Mouse (Mus musculus) adrenal gland, adult 18-20 months (tissue): Measurements from ENCODE around the gene Gab3. TPM values are rescaled to one million over a fixed set of nuclear protein-coding genes. Genes with fewer than 3 reads are reported as not detected.

ENCODE experiments used
- DNase-seq, 2 experiments: peaks; one replicate each; pipeline ENCODE4 v3.0.0; 2021 to 2022; ENCODE audit warnings: low spot score in 2 of 2
- long read RNA-seq, 2 experiments: library from polyadenylated mRNA; stranded (forward); transcript quantifications; one replicate each; pipeline ENCODE4 v2.0.0; 2021
- total RNA-seq, 2 experiments: library from RNA; stranded (reverse); gene quantifications; 1 replicate in 1 of 2; 2 replicates in 1 of 2; pipeline ENCODE4 v1.2.3; 2021

The Gab3 gene
- 1 to 10 TPM; 1.3 to 1.6 TPM for total RNA-seq
- long read RNA-seq, experiment 1, result 0 reads
- long read RNA-seq, experiment 2, partial matches to known transcripts, result 1 of 2 reads
- long read RNA-seq, experiment 2, other reads (novel, unspliced or antisense), result 0 of 2 reads

DNA sequence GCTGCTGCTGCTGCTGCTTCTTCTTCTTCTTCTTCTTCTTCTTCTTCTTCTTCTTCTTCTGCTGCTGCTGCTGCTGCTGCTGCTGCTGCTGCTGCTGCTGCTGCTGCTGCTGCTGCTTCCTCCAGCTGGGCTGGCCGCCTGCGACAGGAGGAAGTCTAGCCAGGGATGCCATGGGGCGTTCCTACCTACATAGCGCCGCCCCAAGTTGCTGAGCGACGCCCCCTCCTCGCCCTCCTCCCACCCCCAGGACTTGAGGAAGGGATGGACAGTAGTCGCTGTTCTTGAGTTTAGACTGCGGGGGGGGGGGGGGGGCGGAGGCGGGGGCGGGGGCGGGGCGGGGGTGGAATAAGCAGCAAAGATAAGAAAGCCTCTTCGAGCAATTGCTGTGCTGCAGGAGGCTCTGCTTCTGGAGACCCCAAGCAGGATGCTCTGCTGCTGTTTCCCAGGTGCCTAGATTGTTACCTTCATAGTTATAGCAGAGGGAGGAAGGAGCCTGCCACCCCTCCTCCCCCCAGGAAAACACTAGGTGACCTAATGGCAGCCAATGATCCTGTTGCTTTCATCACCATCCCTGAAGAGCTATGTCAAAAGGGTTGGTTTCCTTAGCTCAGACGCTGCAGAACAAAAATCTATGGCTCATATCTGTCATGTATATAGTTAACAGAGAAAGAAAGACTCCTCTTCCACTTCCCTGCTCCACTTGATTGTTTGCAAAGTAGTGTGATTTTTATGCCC lies at the start of gene Gab3:
Gene Gab3, minus strand, starts transcription at position 685 of the 735 bp plus-strand sequence.
- DNase-seq, result peak in 1 of 2 experiments; percentile 37

DNA sequence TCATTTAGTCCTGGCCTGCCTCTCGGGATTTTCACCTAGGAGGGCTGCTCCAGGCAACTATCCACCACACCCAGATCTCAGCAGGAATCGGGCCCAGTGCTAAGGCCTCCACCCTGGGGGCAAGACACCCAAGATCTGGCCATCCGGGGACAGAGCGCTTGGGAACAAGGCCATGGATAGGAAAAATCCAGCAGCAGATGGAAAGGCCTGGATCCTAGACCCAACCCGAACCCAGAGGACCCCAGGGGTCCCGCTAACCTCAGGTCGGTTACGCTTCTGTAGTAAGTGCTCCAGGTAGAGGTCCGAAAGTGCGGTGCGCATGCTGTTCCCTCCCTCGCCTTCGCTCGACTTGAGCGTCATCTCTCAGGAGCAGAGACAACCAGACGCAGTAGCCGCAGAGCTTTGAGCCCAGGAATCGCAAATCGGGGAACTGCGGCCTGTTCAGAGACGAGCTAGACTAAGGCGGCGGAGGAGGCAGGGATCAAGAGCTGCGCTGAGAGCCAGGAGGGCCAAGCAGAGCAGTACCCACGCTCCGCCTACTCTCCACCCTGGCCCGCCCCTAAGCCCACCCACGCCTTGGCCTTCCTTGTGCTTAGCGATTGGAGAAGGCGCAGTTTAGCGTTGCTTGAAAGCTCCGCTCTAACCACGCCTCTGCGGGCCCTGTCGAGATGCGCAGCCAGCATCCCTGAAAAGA lies 45.4 kb upstream of the Gab3 start, which contains the start of gene Mpp1:
Gene Mpp1, minus strand, starts transcription at position 550 of the 694 bp plus-strand sequence.
- DNase-seq, result peak; percentile 65 to 70

DNA sequence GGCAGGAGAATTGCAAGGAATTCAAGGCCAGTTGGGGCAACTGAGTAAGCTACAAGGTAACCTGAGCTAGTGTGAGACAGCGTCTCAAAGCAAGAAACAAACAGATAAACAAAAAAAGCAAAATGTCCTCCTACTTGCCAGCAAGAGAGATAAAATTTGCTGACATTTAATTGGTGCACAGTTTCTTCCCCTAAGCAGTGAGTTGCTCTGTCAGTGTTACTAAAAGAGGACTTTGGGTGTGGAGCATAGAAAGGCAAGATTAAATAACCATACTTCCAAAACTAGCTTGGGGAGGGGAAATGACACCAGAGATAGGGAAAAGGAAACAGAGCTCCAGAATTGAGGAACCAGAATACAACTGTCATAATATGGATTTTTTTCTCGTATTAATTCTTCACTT lies 44.2 kb upstream of the Gab3 start:
- DNase-seq, result no peak

DNA sequence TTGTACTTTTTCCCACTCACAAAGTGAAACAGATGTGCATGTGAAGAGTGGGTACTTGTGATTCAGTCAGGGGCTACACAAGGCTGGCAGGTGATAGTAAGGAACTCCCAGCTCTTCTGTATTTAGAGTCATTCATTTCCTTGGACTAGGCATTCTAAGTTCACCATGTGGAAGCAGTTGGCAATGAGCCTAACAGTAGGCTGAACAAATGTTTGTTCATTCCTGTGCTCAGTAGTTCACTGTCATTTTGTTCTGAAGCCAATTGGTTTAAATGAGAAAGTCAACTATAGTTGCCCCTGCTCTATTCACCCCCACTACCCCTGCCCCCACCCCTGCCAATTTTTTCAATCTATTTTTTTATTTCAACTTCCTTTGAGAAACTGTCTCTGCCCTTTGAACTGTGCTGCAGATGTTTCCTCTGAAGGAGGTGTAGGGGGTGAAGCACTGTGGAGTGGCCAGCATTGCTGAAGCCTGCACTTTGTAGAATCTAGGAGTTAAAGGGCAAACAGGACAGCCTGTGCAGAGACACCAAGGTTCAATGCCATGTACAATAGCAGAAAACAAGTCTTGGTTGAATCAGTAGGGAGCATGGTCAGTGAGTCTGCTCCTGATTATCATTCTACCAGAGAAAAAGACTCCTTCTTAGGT lies 43.2 kb upstream of the Gab3 start:
- DNase-seq, result no peak

DNA sequence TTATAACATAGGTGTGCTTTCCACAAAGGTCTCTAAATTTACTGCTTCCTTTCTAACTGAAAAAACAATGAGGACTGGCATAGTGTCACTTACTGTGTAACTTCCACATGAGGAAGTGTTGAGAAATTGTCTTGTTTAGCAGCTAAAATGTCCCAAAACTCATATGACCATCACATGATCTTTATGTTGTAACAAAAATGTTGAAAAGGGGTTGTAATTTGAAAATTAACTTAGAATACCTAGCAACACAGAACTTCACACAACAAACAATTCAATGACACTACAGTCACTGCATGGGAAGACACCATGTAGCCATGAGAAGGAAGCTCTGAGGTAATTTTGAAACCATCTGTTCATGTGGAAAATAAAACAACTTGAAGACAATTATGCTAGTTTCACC lies 41.6 kb upstream of the Gab3 start:
- DNase-seq, result no peak

DNA sequence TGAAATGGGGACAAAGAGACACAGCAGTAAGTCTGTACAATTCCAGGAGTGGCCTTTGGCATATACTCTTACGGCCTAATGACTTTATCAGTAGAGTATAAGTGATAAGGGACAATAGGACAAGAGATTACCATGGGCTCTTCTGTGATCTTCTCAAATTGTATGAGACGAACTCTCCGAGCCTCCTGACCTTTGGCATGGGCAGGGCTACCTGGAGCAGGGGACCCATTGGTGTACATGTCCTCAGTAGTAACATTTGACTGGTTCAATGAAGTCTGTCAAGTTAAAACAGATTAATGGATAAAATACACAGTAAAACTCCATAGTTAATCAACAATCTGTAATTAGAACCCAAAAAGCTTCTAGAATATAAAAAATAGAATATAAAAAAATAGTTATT lies 40.3 kb upstream of the Gab3 start:
- no peak for DNase-seq

DNA sequence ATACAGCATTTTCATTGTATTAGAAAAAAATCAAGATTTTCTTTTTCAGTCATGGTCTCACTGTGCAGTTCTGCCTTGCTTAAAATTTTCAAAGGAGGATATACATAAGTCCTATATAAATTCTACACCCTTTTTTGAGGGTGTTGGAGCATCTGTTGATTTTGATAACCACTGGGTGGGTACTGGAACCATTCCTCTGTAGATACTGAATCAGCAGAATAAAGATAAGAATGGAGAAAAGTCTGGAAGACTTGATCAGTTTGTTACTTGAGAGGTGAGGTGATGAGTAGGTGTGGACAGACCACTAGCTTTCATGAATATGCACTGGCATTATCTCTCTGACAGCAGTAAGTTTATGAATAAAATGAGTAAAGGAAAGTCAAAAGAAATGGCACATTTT lies 30.3 kb upstream of the Gab3 start:
- no peak for DNase-seq

DNA sequence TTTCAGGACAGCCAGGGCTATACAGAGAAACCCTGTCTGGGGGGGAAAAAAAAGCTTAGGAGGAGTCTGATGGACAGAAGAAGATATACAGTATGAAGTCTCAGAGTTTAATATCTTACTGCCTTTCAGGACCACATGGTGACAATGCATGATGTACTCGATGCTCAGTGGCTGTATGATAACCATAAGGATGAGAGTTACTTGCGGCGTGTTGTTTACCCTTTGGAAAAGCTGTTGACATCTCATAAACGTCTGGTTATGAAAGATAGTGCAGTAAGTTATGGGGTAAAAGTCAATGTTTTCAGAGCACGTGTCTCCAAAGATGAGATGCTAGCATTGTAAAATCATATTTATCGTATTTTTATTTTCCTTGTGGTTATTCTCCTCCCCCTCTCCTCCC lies 17.0 kb upstream of the Gab3 start:
- DNase-seq, result no peak

DNA sequence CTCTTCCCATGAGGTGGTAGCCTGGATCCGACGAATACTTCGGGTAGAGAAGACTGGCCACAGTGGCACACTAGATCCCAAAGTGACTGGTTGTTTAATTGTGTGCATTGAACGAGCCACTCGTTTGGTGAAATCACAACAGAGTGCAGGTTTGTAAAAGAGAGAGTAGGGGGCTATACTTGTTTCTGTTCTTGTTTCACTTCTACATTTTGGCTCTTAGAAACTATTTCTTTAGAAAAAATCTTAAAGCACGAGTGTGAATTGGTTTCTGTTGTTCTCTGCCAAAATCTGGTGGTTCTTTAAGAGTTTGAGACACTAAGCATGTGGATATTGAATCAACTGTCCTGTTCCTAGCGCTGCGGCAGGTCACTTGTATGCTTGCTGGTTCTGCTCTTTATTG lies 13.5 kb upstream of the Gab3 start:
- no peak for DNase-seq

DNA sequence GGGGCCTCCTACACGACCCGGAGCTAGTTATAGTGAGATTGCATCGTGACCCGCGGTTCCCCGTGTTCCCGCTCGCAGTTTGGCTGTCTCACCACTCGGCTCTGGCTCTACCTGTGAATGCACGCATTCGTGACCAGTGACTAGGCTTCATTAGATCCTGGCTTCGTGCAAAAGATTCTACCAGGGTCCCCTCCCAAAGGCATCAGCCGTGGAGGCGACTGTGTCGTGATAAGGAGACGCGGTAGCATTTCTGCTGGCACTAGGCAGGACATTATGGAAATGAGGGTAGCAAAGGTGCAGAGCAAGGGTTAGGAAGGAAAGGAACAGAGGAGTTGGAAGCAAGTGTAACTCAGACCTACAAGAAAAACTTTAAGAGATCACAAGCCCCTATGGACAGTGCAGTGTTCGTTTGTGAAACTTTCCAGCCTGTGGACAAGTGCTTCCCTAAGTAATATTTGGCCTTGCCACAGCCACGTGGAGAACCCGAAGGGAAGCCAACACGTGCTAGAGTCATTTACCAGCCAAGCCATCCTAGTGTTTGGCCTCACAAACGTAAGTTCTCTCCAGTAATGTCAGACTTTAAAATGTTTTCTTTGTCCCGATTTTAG lies 11.0 kb upstream of the Gab3 start:
- DNase-seq, result peak in 1 of 2 experiments; percentile 15

DNA sequence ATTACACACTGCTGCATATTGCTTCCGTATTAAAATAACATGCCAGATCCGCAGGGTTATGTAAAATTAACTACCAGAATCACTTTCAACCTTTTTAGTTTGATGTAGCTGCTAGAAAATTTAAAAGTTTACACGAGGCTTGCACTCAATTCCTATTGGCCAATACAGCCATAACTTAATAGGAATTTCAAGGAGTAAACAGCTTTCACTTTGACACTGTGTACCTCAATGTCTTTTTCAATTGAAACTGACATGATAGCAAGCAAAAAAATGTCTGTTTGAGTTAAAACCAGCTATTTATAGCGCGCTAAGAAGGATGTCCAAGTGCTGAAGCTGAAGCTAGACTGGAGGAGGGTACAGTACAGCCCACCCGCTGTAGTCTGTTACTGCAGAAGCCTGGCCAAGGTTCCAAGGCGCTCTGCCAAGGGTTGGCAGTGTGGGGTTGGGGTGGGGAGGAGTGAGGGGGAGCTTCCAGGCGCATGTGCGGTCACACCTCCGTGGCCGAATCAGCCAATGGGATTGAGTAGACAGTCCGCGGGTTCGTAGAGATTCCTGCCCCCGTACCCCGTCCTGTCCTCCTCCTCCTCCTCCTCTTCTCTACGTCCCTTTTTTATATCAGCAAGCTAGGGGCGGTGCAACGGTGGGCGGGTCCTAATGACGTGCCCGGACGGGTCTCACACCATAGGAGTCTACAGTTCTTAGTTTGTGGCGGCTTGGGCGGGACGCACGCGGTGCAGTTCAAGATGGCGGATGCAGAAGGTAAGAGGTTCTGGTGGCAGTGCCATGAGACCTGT lies 10.3 kb upstream of the Gab3 start, which contains the start of gene Dkc1:
Gene Dkc1, plus strand, starts transcription at position 486 of the 794 bp plus-strand sequence.
- DNase-seq, result peak; percentile 76 to 77

DNA sequence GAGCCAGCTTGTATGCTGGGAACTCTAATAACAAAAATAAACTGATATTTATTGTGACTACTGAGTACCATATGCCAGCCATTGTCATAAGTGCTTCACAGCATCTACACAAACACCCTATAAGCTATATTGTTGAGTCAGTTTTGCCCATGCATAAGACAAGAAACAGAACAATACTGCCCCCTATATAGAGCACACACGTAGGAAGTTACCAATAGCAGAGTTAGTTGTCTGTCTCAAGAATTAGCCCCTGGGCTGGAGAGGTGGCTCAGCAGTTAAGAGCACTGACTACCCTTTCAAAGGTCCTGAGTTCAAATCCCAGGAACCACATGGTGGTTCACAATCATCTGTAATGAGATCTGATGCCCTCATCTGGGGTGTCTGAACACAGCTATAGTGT lies 396 bp upstream of the Gab3 start:
- no peak for DNase-seq

DNA sequence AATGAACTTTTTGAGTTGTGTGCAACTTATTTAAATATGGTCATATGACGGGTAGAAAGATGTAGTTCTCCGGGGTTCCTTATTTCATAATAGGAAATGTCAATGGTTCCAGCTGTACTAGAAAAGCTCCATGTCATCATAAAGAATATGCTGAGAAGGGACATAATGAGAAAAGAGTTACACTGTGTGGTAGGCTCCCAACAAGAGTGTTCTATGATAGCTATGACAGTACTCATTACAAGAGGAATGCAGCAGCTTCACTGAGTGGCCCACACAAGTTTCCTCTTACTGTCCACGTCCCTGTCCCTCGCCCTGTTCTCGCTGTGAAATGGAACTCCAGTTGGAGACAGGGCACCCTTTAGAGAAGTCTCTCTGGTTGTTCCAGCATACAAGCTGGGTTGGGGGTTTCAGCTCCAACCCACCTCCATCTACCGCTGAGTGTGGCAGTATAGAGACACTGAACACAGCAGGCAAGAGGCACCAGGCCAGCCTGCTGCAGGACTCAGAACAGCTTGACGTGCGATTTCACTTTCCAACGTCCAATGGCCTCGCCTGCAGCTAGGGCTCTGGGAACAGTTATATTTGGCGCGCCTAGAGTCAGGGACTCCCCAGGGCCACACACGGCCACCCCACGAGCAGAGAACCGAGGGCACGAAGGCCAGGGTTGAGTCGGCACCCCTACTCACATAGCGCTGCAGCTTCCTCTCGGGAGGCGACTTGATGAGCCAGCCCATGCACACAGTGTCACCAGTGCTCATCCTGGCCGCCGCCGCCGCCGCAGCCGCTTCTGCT lies 1.1 kb downstream of the Gab3 start:
- peak in 1 of 2 experiments; percentile 21 for DNase-seq

DNA sequence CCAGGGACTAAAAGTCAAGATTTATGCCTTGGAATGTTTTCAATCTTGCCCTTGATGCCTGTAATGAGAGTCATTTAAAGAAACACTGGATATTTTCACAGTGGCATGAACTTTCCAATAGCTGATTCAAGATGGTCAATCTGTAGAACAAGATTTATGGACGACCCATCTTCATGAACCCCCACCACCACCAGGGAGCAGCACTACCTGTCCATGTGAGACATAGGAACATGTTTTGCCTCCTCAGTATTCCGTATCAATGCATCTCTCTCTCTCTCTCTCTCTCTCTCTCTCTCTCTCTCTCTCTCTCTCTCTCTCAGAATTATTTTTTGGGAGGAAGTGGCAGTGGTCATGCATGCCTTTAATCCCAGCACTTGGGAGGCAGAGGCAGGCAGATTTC lies 2.9 kb downstream of the Gab3 start:
- DNase-seq, result no peak

DNA sequence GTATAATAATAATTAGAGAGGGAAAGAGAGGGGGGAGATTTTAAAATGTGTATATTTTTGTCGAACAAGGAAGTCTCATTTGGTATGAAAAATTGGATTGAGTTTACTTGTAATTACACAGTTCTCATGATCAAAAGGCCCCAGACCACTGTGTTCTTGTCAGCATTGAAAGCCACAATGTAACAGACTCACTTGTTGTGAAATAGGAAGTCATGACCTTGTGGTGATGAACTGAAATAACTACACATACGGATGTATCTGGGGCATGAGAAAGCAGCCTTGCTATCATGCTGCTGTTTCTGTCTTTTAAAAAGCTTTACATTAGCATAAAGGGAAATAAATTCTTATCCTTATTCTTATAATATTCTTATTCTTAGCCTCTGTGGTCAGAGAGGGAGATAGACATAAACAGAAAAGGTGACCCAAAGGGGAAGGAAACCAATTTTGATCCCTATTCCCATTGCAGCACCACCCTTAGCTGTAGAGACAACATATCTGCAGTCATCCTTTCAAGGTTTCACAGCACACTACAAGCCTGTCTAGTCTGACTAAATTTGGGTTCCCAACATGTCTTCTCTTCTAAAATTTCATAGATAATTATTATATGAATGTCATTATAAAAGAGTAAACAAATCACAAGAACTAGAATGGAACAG lies 29.0 kb downstream of the Gab3 start:
- no peak for DNase-seq

DNA sequence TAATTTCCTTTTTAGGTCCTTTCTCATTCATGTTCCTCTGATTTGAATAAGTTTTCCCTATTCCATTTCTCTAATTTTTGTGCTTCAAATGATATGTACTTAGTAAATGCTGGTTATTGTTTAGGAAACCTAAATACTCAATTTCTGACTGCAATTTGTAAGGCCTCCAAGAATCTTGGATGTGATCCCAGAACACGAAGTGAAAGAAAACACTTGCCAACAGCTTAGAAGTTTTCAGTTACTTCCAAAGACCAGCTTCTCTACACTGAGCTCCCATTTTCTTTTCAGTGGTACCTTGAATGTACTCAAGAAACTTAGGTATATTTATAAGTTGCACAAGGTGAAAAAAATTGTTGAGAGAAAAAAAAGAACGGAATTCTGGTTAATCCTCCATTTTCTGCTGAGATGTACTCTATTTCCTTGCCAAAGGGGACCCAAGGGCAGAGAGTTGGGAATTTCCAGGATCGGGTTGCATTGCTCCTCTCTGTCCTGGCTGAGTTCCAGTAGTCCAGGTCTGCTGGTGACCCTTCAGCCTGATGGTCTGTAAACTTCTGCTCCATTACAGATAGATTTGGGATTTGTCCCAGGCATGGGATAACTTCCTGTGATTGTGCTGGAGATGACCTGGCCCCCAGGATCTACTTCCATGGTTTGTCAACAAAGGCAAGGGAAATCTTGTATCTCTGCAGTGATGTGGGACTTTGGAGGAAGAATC lies 38.2 kb downstream of the Gab3 start:
- peak in 1 of 2 experiments; percentile 2 for DNase-seq

DNA sequence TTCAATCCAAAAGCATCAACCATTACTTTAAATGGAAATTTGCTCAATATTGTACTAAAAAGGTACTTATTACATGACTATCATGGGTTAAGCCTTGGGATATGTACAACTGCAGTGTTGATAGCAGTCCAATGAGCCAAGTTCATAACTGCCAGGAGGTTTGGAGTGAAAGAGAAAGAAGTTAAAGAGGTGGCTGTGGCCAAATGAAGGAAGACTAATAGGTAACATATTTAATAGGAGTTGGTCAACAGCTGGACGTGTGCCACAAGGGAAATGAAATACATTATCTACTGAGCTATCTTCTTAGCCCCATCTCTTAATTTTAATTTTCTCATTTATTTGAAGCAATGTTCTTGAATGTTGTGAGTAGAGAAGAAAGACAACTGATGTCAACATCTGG lies 39.3 kb downstream of the Gab3 start:
- no peak for DNase-seq

DNA sequence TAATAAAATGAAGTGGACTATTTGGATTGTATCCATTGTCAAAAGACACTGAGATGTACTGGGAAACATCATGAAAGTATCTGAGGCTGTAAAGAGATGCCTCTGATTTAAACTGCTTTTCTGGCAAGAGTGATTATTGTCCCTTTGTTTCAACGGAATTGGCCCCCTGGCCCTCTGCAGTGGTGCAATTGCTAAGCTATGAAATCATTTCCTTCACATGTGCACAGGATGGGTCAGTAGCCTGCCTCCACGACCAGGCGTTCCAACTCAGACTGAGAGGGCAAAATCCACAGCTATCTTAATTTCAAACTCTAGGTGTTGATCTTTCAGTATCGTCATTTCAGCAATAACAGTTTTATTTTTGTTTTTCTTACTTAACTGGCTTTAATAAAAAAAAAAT lies 40.7 kb downstream of the Gab3 start:
- no peak for DNase-seq

DNA sequence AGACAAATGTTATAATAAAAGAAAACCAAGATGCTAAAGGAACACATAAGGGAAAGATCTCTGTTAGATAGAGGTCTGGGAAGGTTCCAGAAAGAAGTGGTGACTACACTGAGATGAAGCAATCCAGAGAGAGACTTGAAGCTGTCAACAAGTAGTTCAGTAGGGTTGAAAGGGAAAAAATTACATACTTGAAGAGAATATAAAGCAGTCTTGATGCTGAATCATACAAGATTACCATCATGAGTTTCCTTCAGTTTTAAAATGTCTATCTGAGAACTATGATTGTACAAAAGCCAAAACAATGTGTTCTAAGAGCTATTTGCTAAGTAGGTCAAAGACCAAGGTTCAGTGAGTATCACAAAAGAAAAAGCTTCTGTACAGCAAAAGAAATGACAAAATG lies 48.6 kb downstream of the Gab3 start:
- no peak for DNase-seq
